Mouse (Mus musculus) subcutaneous adipose tissue, adult 2 months (tissue): ENCODE measurements around the gene Gja6. TPM values are rescaled to one million over a fixed set of nuclear protein-coding genes. Genes with fewer than 3 reads are reported as not detected.

Source experiments
- polyA plus RNA-seq: library from polyadenylated mRNA; depleted of rRNA; stranded (reverse); fragments of >200 nt; gene quantifications from 2 replicates; pipeline ENCODE4 v1.2.3, GENCODE M21; 2012; ENCODE audit warnings: low replicate concordance; rRNA removed

Gene Gja6
- polyA plus RNA-seq = 0.07 TPM in 1 of 2 replicates, not detected in the other

DNA sequence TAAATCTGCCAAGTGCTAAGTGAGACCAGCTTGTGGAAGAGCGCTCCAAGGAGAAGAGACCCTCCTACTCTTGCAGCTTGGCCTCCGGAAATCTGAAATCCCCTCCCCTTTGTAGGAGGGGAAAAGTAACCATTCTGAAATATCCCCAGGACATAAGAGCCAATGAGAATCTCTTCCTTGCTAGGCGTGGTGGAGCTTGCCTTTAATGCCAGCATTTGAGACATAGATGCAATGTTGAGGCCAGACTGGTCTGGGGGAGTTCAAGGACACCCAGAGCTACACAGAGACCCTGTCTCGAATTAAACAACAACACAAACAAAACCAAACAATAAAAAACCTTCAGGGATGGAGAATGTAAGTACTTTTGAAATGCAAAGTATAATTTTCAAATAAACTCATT lies at the start of gene Gja6:
Gja6 (minus strand) TSS at position 101 of the 400 bp plus-strand sequence.

Other genes starting within 250 kb of the Gja6 start
- not detected in 2 replicates for gene Ppef1, start 171.3 kb downstream of the Gja6 start, polyA plus RNA-seq
- gene Rs1, start 139.0 kb downstream of the Gja6 start, polyA plus RNA-seq = not detected in 2 replicates
- 0.42 and 1.1 TPM in 2 replicates for gene Cdkl5, start 87.7 kb upstream of the Gja6 start, polyA plus RNA-seq
- 0.30 and 1.0 TPM in 2 replicates for gene Scml2, start 210.1 kb upstream of the Gja6 start, polyA plus RNA-seq